Mouse (Mus musculus): ENCODE results near the gene Slc16a14. TPM values are rescaled to one million over a fixed set of nuclear protein-coding genes. Genes with fewer than 3 reads are reported as not detected.

The Slc16a14 gene
- polyA plus RNA-seq, 1 experiment from 2014 or later: 0.16 TPM

Other genes starting within 250 kb of the Slc16a14 start
- 0.05 and 0.89 TPM in 2 replicates for gene Dner, start 238.9 kb downstream of the Slc16a14 start, polyA plus RNA-seq (2016; fragmentation: Nextera tagmentation; extraction: Ambion mirVana)
- 7.6 and 8.9 TPM in 2 replicates for gene Fbxo36, start 95.3 kb downstream of the Slc16a14 start, polyA plus RNA-seq (2016; fragmentation: Nextera tagmentation; extraction: Ambion mirVana)
- gene Trip12, start 94.6 kb downstream of the Slc16a14 start, polyA plus RNA-seq (2016; fragmentation: Nextera tagmentation; extraction: Ambion mirVana): 67.9 and 73.9 TPM in 2 replicates
- gene Gm10553, start 165.0 kb upstream of the Slc16a14 start, polyA plus RNA-seq (2016; fragmentation: Nextera tagmentation; extraction: Ambion mirVana): not detected in 2 replicates
- gene A530032D15Rik, start 174.7 kb upstream of the Slc16a14 start, polyA plus RNA-seq (2016; fragmentation: Nextera tagmentation; extraction: Ambion mirVana): not detected in 2 replicates